Mouse (Mus musculus) gastrocnemius, adult 2 months (tissue): ENCODE results near the gene Qars. TPM values are rescaled to one million over a fixed set of nuclear protein-coding genes. Genes with fewer than 3 reads are reported as not detected.

Experiments used
- DNase-seq: peaks from one replicate; pipeline ENCODE4 v3.0.0; 2022
- H3K27ac ChIP-seq: fragments of 200-600 bp; 2 replicates; pipeline ENCODE4 v1.8.1; 2022; ENCODE audit warnings: mild to moderate bottlenecking
- H3K4me3 ChIP-seq: fragments of 200-600 bp; 2 replicates; pipeline ENCODE4 v1.8.1; 2022; ENCODE audit warnings: mild to moderate bottlenecking, moderate library complexity
- CTCF ChIP-seq: fragments of 200-600 bp; IDR thresholded peaks from 2 replicates; pipeline ENCODE4 v1.8.1; 2022; ENCODE audit warnings: antibody characterized with exemption, mild to moderate bottlenecking, moderate library complexity
- intact Hi-C: fragments of 180-260 bp; cut with DNase I; formaldehyde crosslinking; loops from one replicate; pipeline ENCODE4 v1.15.1; 2025
- long read RNA-seq, 2 experiments: library from polyadenylated mRNA; stranded (forward); transcript quantifications; one replicate each; pipeline ENCODE4 v2.0.0; 2021
- total RNA-seq, 2 experiments: library from RNA; stranded (reverse); gene quantifications; 2 replicates each; pipeline ENCODE4 v1.2.3; 2021

The Qars gene
- 10 to 100 TPM; 75.4 to 80.6 TPM for total RNA-seq
- long read RNA-seq, experiment 1, transcript Qars-201 (24 exons, 2,800 nt): major isoform, 63 of 67 reads
- long read RNA-seq, experiment 1, partial matches to known transcripts: 3 of 67 reads
- long read RNA-seq, experiment 1, other reads (novel, unspliced or antisense): 1 of 67 reads
- long read RNA-seq, experiment 2, transcript Qars-201 (24 exons, 2,800 nt): major isoform, 62 of 67 reads
- long read RNA-seq, experiment 2, partial matches to known transcripts: 3 of 67 reads
- long read RNA-seq, experiment 2, other reads (novel, unspliced or antisense): 2 of 67 reads

- peak; percentile 96 for DNase-seq
- H3K27ac ChIP-seq: peak within 1 kb of the TSS; percentile 93
- no peak for TF ChIP-seq CTCF
- H3K4me3 ChIP-seq: peak within 1 kb of the TSS; percentile 95
- intact Hi-C loops: loop anchor here (2.0 kb wide), 1 partner anchor 17 kb away; the partner anchor contains the start of gene Usp19
These were observed at the start of gene Qars for GRCm38 (mm10) chr9:108507619-108508434. Gene Qars (plus strand): TSS chr9:108507706.

- TF ChIP-seq CTCF: no peak
- DNase-seq: no peak
- Histone ChIP-seq H3K4me3 (peak overlapping the region; percentile 100), H3K27ac (peak overlapping the region; percentile 94)
- intact Hi-C loops: loop anchor here (5.0 to 10.0 kb wide), 2 partner anchors 52 to 75 kb away; no protein-coding TSS in a partner anchor
These were observed 47.6 kb upstream of the Qars start for GRCm38 (mm10) chr9:108459939-108460318.

- peak; percentile 92 for DNase-seq
- intact Hi-C loops: loop anchor here (5.0 kb wide), 1 partner anchor 52 kb away; no protein-coding TSS in a partner anchor
- Histone ChIP-seq H3K27ac (peak within 1 kb of the TSS; percentile 94), H3K4me3 (peak within 1 kb of the TSS; percentile 100)
- TF ChIP-seq CTCF: 0 out of 2 replicates have a peak, but pooled peaks have one; percentile 4
These were observed 47.0 kb upstream of the Qars start, which contains the start of gene Ccdc71 for GRCm38 (mm10) chr9:108460319-108461178. Gene Ccdc71 (plus strand): TSS chr9:108460527.

GRCm38 (mm10) chr9:108461181-108461631 lies 46.3 kb upstream of the Qars start, which contains the start of gene Klhdc8b:
Gene Klhdc8b (minus strand): TSS chr9:108461581.
- Histone ChIP-seq H3K4me3 (peak within 1 kb of the TSS; percentile 100), H3K27ac (peak within 1 kb of the TSS; percentile 94)
- TF ChIP-seq CTCF: no peak
- intact Hi-C loops: loop anchor here (5.0 kb wide), 1 partner anchor 51 kb away; no protein-coding TSS in a partner anchor
- DNase-seq: no peak

GRCm38 (mm10) chr9:108461675-108462074 lies 45.8 kb upstream of the Qars start:
- peak overlapping the region; percentile 94 for H3K27ac ChIP-seq
- peak overlapping the region; percentile 100 for H3K4me3 ChIP-seq
- intact Hi-C loops: loop anchor here (5.0 kb wide), 1 partner anchor 51 kb away; no protein-coding TSS in a partner anchor
- DNase-seq: no peak
- TF ChIP-seq CTCF: no peak

- DNase-seq: no peak
- Histone ChIP-seq H3K27ac (peak overlapping the region; percentile 28), H3K4me3 (peak overlapping the region; percentile 100)
- TF ChIP-seq CTCF: no peak
- intact Hi-C loops: loop anchor here (5.0 kb wide), 1 partner anchor 50 kb away; no protein-coding TSS in a partner anchor
These were observed 45.3 kb upstream of the Qars start for GRCm38 (mm10) chr9:108462192-108462591.

GRCm38 (mm10) chr9:108463713-108464112 lies 43.8 kb upstream of the Qars start:
- no peak overlapping the region for H3K27ac ChIP-seq
- no peak for DNase-seq
- H3K4me3 ChIP-seq: no peak overlapping the region
- no peak for TF ChIP-seq CTCF
- intact Hi-C loops: loop anchor here (5.0 kb wide), 1 partner anchor 49 kb away; no protein-coding TSS in a partner anchor

- no peak overlapping the region for H3K27ac ChIP-seq
- TF ChIP-seq CTCF: no peak
- intact Hi-C loops: no loop called here
These were observed 41.3 kb upstream of the Qars start for GRCm38 (mm10) chr9:108466219-108466618.

GRCm38 (mm10) chr9:108469430-108469829 lies 38.1 kb upstream of the Qars start:
- H3K4me3 ChIP-seq: no peak overlapping the region
- intact Hi-C loops: no loop called here
- no peak overlapping the region for H3K27ac ChIP-seq
- DNase-seq: no peak
- TF ChIP-seq CTCF: no peak

More at GRCm38 (mm10) chr9:108466219-108466618, 41.3 kb upstream of the Qars start:
- no peak overlapping the region for H3K4me3 ChIP-seq
- DNase-seq: no peak

GRCm38 (mm10) chr9:108469845-108470244 lies 37.7 kb upstream of the Qars start:
- Histone ChIP-seq H3K27ac (no peak overlapping the region), H3K4me3 (no peak overlapping the region)
- TF ChIP-seq CTCF: no peak
- intact Hi-C loops: no loop called here
- no peak for DNase-seq

GRCm38 (mm10) chr9:108474528-108474927 lies 33.0 kb upstream of the Qars start:
- Histone ChIP-seq H3K27ac (no peak overlapping the region), H3K4me3 (no peak overlapping the region)
- no peak for DNase-seq
- intact Hi-C loops: no loop called here
- no peak for TF ChIP-seq CTCF

- Histone ChIP-seq H3K4me3 (peak overlapping the region; percentile 86), H3K27ac (peak overlapping the region; percentile 96)
- no peak for TF ChIP-seq CTCF
- peak; percentile 93 for DNase-seq
- intact Hi-C loops: no loop called here
These were observed 28.8 kb upstream of the Qars start for GRCm38 (mm10) chr9:108478638-108479156.
